Mouse (Mus musculus) ovary, postnatal 14 days (tissue): ENCODE measurements around the gene Slc7a15.

Experiments used
- DNase-seq: peaks from one replicate; pipeline ENCODE4 v3.0.0; 2022; ENCODE audit warnings: low spot score

Slc7a15 gene

DNA sequence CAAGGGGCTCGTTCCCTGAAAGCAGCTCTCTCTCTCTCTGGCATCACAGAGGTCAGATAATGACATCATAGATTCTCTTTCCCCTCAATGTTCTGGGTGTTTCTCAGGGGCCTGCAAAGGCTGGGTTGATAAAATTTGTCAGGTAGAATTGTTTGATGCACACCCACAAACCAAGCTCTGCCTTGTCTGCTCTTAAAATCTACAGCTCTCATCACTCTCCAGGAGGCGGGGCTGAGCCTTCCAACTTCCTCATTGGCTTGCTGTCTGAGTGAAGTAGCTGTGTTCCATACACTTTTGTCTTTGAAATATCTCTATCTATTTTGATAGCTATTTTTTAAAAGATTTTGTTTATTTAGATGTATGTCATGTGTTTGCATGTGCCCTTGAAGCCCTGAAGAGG is 116.7 kb downstream of the Slc7a15 start:
- no peak for DNase-seq
